Mouse (Mus musculus): ENCODE data around the gene Bzw1. TPM values are rescaled to one million over a fixed set of nuclear protein-coding genes. Genes with fewer than 3 reads are reported as not detected.

The Bzw1 gene
- polyA plus RNA-seq, 1 experiment from 2014 or later = 509 TPM

- Histone ChIP-seq H3K4me1 (no peaks in the 10 kb centered on the region), H3K36me3 (replicated peaks) (peaks cover 61% of the 10 kb centered on the region), H3K9me3 (no peaks in the 10 kb centered on the region), H3K4me3 (replicated peaks) (no peak overlapping the region), H3K4me2 (no peak overlapping the region), H3K27me3 (no peaks in the 10 kb centered on the region), H3K27ac (no peak overlapping the region), H3K9ac (no peak overlapping the region)
- no peak for ATAC-seq (ENCODE audit: low FRiP score)
- WGBS = 78% methylated on average over 6 of the region's 6 CpGs
Measured at GRCm38 (mm10) chr1:58408141-58408540, 15.4 kb downstream of the Bzw1 start.

- ATAC-seq (ENCODE audit: low FRiP score) = no peak
- H3K36me3 ChIP-seq (replicated peaks) = peaks cover 61% of the 10 kb centered on the region
- H3K27ac ChIP-seq = no peak overlapping the region
- no peaks in the 10 kb centered on the region for H3K4me1 ChIP-seq
- WGBS = 85% methylated on average over 5 of the region's 5 CpGs
- no peak overlapping the region for H3K4me2 ChIP-seq
- H3K27me3 ChIP-seq = no peaks in the 10 kb centered on the region
- H3K4me3 ChIP-seq (replicated peaks) = no peak overlapping the region
- no peak overlapping the region for H3K9ac ChIP-seq
- no peaks in the 10 kb centered on the region for H3K9me3 ChIP-seq
Measured at GRCm38 (mm10) chr1:58409553-58410197, 17.0 kb downstream of the Bzw1 start.

- H3K4me1 ChIP-seq = no peaks in the 10 kb centered on the region
- H3K4me2 ChIP-seq = no peak overlapping the region
- ATAC-seq (ENCODE audit: low FRiP score) = no peak
- H3K27me3 ChIP-seq = no peaks in the 10 kb centered on the region
- no peak overlapping the region for H3K4me3 ChIP-seq (replicated peaks)
- H3K36me3 ChIP-seq (replicated peaks) = peaks cover 62% of the 10 kb centered on the region
- WGBS = 92% methylated on average over 3 of the region's 3 CpGs
- H3K9ac ChIP-seq = no peak overlapping the region
- H3K27ac ChIP-seq = no peak overlapping the region
- no peaks in the 10 kb centered on the region for H3K9me3 ChIP-seq
Measured at GRCm38 (mm10) chr1:58410198-58410588, 17.5 kb downstream of the Bzw1 start.

GRCm38 (mm10) chr1:58410776-58411175 is 18.1 kb downstream of the Bzw1 start:
- Histone ChIP-seq H3K9ac (no peak overlapping the region), H3K27ac (no peak overlapping the region), H3K4me2 (no peak overlapping the region), H3K9me3 (no peaks in the 10 kb centered on the region), H3K4me1 (no peaks in the 10 kb centered on the region), H3K27me3 (no peaks in the 10 kb centered on the region), H3K36me3 (replicated peaks) (peaks cover 61% of the 10 kb centered on the region), H3K4me3 (replicated peaks) (no peak overlapping the region)
- 93% methylated on average over 7 of the region's 7 CpGs for WGBS
- no peak for ATAC-seq (ENCODE audit: low FRiP score)

- H3K27me3 ChIP-seq = no peaks in the 10 kb centered on the region
- 42% methylated on average over 1 of the region's 1 CpGs for WGBS
- no peak for ATAC-seq (ENCODE audit: low FRiP score)
Measured at GRCm38 (mm10) chr1:58415442-58415841, 22.7 kb downstream of the Bzw1 start.

GRCm38 (mm10) chr1:58416048-58416447 is 23.4 kb downstream of the Bzw1 start:
- Histone ChIP-seq H3K4me3 (replicated peaks) (no peak overlapping the region), H3K27me3 (no peaks in the 10 kb centered on the region), H3K9ac (no peak overlapping the region), H3K4me2 (no peak overlapping the region), H3K4me1 (peaks cover 2% of the 10 kb centered on the region), H3K9me3 (no peaks in the 10 kb centered on the region), H3K27ac (no peak overlapping the region), H3K36me3 (replicated peaks) (peaks cover 83% of the 10 kb centered on the region)
- no peak for ATAC-seq (ENCODE audit: low FRiP score)
- WGBS = 89% methylated on average over 2 of the region's 2 CpGs

More at GRCm38 (mm10) chr1:58415442-58415841, 22.7 kb downstream of the Bzw1 start:
- Histone ChIP-seq H3K4me1 (no peaks in the 10 kb centered on the region), H3K4me2 (no peak overlapping the region), H3K9ac (no peak overlapping the region), H3K9me3 (no peaks in the 10 kb centered on the region), H3K36me3 (replicated peaks) (peaks cover 86% of the 10 kb centered on the region), H3K27ac (no peak overlapping the region), H3K4me3 (replicated peaks) (no peak overlapping the region)

GRCm38 (mm10) chr1:58420032-58420431 is 27.3 kb downstream of the Bzw1 start:
- Histone ChIP-seq H3K4me3 (replicated peaks) (no peak overlapping the region), H3K36me3 (replicated peaks) (peaks cover 54% of the 10 kb centered on the region), H3K4me2 (no peak overlapping the region), H3K4me1 (peaks cover 18% of the 10 kb centered on the region), H3K27me3 (no peaks in the 10 kb centered on the region), H3K9me3 (no peaks in the 10 kb centered on the region), H3K27ac (no peak overlapping the region), H3K9ac (no peak overlapping the region)
- no peak for ATAC-seq (ENCODE audit: low FRiP score)
- WGBS = 91% methylated on average over 10 of the region's 10 CpGs

GRCm38 (mm10) chr1:58420961-58421360 is 28.3 kb downstream of the Bzw1 start:
- Histone ChIP-seq H3K9ac (no peak overlapping the region), H3K4me3 (replicated peaks) (no peak overlapping the region), H3K9me3 (no peaks in the 10 kb centered on the region), H3K36me3 (replicated peaks) (peaks cover 49% of the 10 kb centered on the region), H3K4me2 (no peak overlapping the region), H3K27me3 (no peaks in the 10 kb centered on the region), H3K4me1 (peaks cover 18% of the 10 kb centered on the region), H3K27ac (no peak overlapping the region)
- 78% methylated on average over 7 of the region's 7 CpGs for WGBS
- no peak for ATAC-seq (ENCODE audit: low FRiP score)

GRCm38 (mm10) chr1:58422879-58423278 is 30.2 kb downstream of the Bzw1 start:
- H3K27ac ChIP-seq = peak overlapping the region; percentile 99; the same call in 1 of the 2 replicates
- WGBS = 16% methylated on average over 13 of the region's 13 CpGs
- peak overlapping the region; percentile 100 for H3K4me3 ChIP-seq (replicated peaks)
- H3K9ac ChIP-seq = peak overlapping the region; percentile 99
- no peaks in the 10 kb centered on the region for H3K9me3 ChIP-seq
- peak; percentile 33; the same call in 1 of the 2 replicates for ATAC-seq (ENCODE audit: low FRiP score)
- H3K36me3 ChIP-seq (replicated peaks) = peaks cover 32% of the 10 kb centered on the region
- H3K4me2 ChIP-seq = peak overlapping the region; percentile 69
- H3K4me1 ChIP-seq = peaks cover 18% of the 10 kb centered on the region
- no peaks in the 10 kb centered on the region for H3K27me3 ChIP-seq

- no peaks in the 10 kb centered on the region for H3K9me3 ChIP-seq
- peak; percentile 97 for ATAC-seq (ENCODE audit: low FRiP score)
- peak within 1 kb of the TSS; percentile 100 for H3K4me3 ChIP-seq (replicated peaks)
- peak within 1 kb of the TSS; percentile 99 for H3K9ac ChIP-seq
- no peaks in the 10 kb centered on the region for H3K27me3 ChIP-seq
- peaks cover 24% of the 10 kb centered on the region for H3K36me3 ChIP-seq (replicated peaks)
- peaks cover 18% of the 10 kb centered on the region for H3K4me1 ChIP-seq
- peak within 1 kb of the TSS; percentile 69 for H3K4me2 ChIP-seq
- WGBS = under 1% methylated on average over 79 of the region's 79 CpGs
- H3K27ac ChIP-seq = peak within 1 kb of the TSS; percentile 99
Measured at GRCm38 (mm10) chr1:58423371-58424248, 30.9 kb downstream of the Bzw1 start, which contains the start of gene Clk1. TSS of gene Clk1 (minus strand) at chr1:58424066.

GRCm38 (mm10) chr1:58424551-58424950 is 31.9 kb downstream of the Bzw1 start:
- WGBS = 90% methylated on average over 3 of the region's 3 CpGs
- Histone ChIP-seq H3K9ac (no peak overlapping the region), H3K4me2 (no peak overlapping the region), H3K36me3 (replicated peaks) (peaks cover 16% of the 10 kb centered on the region), H3K4me3 (replicated peaks) (no peak overlapping the region), H3K4me1 (peaks cover 18% of the 10 kb centered on the region), H3K27ac (no peak overlapping the region), H3K9me3 (no peaks in the 10 kb centered on the region), H3K27me3 (no peaks in the 10 kb centered on the region)
- ATAC-seq (ENCODE audit: low FRiP score) = no peak

- peaks cover 36% of the 10 kb centered on the region for H3K36me3 ChIP-seq (replicated peaks)
- H3K27ac ChIP-seq = peak overlapping the region; percentile 88
- H3K27me3 ChIP-seq = no peaks in the 10 kb centered on the region
- H3K4me1 ChIP-seq = peaks cover 26% of the 10 kb centered on the region
- H3K4me3 ChIP-seq (replicated peaks) = peak overlapping the region; percentile 66
- H3K4me2 ChIP-seq = peak overlapping the region; percentile 64
- H3K9ac ChIP-seq = peak overlapping the region; percentile 79
- ATAC-seq (ENCODE audit: low FRiP score) = no peak
- WGBS = 12% methylated on average over 10 of the region's 10 CpGs
- no peaks in the 10 kb centered on the region for H3K9me3 ChIP-seq
Measured at GRCm38 (mm10) chr1:58444691-58445090, 52.0 kb downstream of the Bzw1 start.

All from forebrain, embryonic 12.5 days (tissue).